Mouse (Mus musculus) hematopoietic multipotent progenitor cell, adult 10-12 weeks (in vitro differentiated cells): ENCODE measurements around the gene Wdr20rt. TPM values are rescaled to one million over a fixed set of nuclear protein-coding genes. Genes with fewer than 3 reads are reported as not detected.

ENCODE experiments used
- polyA plus RNA-seq: library from polyadenylated mRNA; stranded (reverse); fragments of >175 nt; gene quantifications from 2 replicates; pipeline ENCODE4 v1.2.3, GENCODE M21; 2012; ENCODE audit warnings: low replicate concordance

Gene Wdr20rt
- polyA plus RNA-seq, result not detected in 2 replicates

GRCm38 (mm10) chr12:65225467-65225945 is at the start of gene Wdr20rt:
Gene Wdr20rt, plus strand, starts transcription at chr12:65225517.

Other genes with a start within 250 kb of the Wdr20rt start
- gene Prpf39, start 189.2 kb upstream of the Wdr20rt start, polyA plus RNA-seq, result 14.3 and 15.9 TPM in 2 replicates
- gene Fkbp3, start 151.5 kb upstream of the Wdr20rt start, polyA plus RNA-seq, result 19.3 and 135 TPM in 2 replicates
- 1.5 and 5.3 TPM in 2 replicates for gene Fancm, start 149.9 kb upstream of the Wdr20rt start, polyA plus RNA-seq
- gene Mis18bp1, start 52.9 kb upstream of the Wdr20rt start, polyA plus RNA-seq, result 2.0 and 2.1 TPM in 2 replicates